Mouse (Mus musculus) skeletal muscle tissue, adult 2 months (tissue): ENCODE data around the gene Nat8f2.
"Not testable (repeated sequence)": the region's sequence is repeated elsewhere in the genome, so short reads cannot be mapped to it uniquely, and the experiment has no call there.

ENCODE experiments used
- DNase-seq: peaks from one replicate; pipeline ENCODE4 v3.0.0-alpha.2; 2012; ENCODE audit warnings: low read depth, low spot score

Nat8f2 gene

DNA sequence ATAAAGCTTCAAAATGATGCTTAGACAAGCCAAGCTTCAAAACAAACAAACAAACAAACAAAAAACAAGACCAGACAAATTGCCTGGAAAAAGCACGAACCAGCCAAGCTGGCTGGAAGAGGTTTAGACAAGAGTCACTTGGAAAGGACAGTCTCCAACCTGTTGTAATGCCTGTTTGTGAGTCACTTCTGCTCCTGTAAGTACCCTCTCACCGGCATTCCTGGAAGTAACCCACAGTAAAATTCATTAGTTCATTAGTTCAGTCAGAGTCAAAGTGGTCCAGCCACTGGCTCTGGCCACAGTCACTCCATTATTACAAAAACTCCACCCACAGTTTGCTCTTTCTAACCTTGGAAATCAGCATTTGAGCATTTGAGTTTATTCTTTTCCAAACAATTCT is 5.1 kb downstream of the Nat8f2 start:
- DNase-seq = no peak

DNA sequence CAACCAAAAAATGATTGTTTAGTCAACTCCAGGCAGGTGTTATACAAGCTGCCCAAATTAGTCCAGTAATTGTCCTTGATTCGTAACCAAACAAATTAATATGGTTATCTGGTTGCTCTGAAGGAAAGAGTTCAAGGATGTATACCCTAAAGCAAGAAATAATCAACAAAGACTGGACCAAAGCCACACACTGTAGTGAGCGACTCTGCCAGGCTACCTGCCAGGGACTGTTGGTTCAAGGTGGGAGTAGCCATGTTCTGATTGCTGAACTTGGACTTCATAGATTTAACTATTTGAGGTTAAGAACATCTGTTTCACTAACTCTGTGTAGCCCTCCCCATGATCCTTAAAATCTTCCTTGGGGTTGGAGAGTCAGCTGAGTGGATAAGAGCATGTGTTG is 5.8 kb downstream of the Nat8f2 start:
- DNase-seq = no peak

DNA sequence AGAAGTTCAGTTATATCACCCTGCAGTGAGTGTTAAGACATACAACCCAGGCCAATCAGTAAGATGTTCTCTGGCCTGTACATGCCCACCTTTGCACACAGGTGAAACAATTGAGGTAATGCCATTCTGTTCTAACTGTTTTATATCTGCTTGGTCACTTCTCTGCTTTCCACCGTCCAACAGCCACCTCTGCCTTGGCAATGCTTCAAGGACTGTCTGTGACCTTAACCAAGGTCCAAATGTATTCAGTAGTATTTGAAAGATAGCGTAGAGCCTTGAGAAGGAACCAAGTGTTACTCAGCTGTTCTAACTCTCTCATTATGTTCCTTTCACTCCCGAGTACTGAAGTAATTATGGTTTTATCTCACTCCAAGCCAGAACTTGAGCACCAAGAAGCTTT is 6.4 kb downstream of the Nat8f2 start:
- DNase-seq = peak; percentile 13

DNA sequence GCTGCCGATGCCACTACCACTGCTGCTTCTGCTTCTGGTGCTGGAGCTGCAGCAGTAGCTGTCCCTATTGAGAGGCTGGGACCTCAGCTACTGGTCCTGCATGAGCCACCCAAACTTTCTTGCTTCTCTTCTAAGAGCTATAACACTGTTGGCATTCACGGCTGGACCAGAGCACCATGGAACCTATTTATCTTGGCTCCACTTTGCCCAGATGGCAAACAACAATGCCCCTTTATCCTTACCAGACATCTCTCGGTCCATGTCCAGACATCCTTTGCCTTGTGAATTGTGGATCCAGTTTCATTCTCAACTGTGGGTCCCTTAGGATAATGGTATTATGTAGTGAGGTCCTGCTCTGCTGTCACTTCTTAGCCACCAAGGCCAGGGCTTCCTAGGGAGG is 7.7 kb downstream of the Nat8f2 start:
- no peak for DNase-seq

DNA sequence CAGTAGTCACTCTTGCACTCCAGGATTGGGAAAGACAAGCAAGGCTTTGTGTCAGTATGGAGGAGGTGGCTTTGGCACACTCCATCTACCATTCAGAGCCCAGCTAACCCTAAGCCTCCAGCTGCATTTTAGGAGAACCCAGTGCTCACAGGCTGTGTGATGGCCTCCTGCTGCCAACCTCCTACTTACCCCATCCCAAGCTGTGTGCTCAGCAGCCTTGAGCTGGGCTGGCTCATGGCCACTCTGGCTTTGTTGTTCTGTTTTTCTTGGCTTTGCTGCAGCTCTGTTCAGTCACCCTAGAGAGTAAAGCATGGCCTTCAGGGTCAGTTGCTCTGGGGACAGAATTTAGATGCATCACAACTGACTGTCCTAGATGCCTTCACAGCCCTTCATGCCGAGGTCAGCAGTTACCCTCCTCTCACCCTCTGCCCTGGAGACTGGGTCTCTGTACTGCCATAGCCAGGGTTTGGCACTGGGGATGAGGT is 12.7 kb downstream of the Nat8f2 start:
- DNase-seq = peak; percentile 53

DNA sequence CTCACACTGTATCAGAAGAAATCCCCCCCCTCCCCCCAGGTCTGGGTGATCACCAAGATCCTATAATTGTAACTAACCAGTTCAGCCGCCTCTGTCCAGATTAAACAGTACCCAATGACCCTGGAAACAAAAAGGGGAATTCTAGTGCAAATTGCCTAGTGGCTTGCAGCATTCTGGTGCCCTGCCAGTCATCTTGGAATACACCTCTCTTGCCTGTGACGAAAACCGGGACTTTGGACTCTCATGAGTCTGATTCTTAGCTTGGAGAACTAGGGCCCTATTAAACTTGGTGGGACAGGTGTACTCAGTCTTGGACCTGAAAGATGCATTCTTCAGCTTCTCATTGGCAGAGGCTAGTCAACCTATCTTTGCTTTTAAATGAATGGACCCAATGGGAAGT is 15.5 kb downstream of the Nat8f2 start:
- no peak for DNase-seq

DNA sequence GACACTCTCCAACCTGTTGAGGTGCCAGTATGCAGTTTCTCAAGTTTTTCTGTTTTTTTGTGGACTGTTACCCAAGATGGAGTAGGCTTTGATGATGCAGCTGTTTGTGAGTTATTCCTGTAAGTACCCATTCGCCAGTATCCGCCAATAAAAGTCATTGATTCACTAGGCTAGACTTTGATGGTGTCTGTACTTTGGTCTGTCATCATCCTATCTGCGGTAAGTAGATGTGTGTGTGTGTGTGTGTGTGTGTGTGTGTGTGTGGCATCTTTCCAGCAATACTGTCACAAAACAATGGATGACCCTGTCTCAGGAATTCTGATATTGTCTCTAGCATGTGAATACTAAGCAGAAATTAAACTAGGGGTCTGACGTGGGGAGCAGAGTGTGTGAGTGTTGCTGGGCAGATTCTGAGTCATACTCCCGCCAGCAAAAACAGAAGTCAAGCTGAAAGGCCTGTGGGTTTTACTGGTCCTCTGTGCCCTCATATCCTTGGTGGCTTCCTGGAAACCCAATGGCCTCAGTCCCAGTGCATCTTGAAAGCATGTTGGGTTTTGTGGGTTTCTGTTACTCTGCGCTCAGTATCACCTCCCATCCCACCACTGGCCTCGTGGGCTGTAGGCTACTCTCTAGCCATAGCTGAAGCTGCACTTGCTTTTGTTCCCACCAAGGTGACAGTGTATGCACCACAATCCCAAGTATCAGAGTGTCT is 17.7 kb downstream of the Nat8f2 start:
- DNase-seq = no peak

DNA sequence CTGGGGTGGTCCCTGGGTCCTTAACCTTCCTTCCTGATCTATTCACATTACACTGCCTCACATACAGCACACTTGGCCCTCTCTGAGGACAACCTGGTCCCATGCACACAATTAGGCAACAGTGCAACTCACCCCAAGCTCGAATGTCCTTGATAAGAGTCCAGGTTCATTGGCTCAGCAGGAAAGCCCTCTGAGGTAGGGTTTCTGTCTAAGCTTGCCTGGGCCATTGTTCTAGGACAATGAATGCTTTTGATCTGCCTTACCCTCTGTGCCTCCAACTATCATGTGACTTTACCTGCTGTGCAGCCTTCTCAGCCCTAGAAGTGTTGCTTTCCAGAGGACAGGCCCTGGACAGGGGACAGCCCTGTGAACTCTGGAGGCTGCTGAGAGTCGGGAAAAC is 19.7 kb downstream of the Nat8f2 start:
- DNase-seq = no peak

DNA sequence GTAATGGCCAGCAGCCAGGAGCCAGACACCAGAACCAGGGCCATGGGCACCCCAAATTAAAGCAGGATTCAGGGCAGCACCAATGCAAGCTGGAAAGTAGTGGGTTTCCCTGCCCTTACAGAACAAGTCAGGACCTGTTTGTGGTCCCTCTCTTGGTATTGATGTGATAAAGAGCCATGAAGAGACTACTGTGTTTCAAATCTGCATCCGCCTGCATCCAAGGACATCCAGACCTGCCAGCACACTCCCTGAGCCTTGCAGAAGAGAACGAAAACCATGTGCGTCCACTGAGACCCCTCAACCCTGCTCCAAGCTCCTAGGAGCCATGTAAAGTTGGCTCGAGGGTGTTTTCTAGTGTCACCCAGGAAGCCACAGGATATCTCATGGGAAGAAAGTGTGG is 20.8 kb downstream of the Nat8f2 start:
- no peak for DNase-seq

DNA sequence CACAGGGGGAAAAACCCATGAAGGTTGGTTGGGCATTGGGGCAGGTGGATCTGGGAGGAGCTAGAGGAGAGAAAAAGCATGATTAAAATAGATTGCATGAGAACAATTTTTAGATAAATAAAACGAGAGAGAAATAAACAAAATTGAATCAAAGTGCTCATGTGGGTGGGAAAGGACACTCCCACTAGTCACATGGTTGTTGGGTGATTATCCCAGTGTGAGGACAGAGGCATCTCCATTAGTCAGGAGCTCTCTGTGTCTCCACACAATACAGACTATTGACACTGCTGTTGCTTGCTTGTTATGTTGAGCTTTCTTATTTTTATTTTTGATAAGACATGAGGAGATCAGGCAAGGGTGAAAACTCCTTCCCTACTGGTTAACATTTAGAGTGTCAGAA is 22.0 kb downstream of the Nat8f2 start:
- no peak for DNase-seq

DNA sequence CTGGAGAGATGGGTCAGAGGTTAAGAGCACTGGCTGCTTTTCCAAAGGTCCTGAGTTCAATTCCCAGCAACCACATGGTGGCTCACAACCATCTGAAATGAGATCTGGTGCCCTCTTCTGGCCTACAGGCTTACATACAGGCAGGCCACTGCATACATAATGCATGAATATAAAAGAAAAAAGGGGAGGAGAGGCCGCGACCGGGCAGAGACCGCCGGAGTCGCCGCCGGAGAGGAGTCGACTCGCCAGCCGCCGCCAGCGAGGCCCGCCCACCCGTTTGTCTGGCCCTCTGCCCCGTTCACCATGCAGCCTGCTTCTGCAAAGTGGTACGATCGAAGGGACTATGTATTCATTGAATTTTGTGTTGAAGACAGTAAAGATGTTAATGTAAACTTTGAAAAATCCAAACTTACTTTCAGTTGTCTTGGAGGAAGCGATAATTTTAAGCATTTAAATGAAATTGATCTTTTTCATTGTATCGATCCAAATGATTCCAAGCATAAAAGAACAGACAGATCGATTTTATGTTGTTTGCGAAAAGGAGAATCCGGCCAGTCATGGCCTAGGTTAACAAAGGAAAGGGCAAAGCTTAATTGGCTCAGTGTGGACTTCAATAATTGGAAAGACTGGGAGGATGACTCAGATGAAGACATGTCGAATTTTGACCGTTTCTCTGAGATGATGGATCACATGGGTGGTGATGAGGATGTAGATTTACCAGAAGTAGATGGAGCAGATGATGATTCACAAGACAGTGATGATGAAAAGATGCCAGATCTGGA is 25.1 kb downstream of the Nat8f2 start:
- DNase-seq = not testable (repeated sequence)

DNA sequence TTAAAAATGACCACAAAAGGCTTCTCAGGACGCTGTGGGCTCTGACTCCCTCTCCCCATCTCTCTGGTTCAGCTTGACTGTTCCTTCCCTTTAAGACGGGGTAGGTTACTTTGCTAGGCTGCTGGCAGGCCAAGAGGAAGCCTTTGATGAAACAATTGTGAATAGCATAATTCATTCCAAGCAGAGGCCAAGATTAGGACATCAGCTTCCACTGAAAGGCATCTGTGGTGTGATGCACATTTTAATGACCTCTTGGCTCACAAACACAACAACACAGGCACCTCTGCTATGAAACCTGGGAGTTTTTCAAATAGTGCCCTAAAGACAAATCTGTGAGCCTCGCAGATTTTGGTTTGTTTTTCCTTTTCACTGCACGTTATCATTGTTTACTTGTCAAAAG is 29.0 kb downstream of the Nat8f2 start:
- DNase-seq = peak; percentile 34

DNA sequence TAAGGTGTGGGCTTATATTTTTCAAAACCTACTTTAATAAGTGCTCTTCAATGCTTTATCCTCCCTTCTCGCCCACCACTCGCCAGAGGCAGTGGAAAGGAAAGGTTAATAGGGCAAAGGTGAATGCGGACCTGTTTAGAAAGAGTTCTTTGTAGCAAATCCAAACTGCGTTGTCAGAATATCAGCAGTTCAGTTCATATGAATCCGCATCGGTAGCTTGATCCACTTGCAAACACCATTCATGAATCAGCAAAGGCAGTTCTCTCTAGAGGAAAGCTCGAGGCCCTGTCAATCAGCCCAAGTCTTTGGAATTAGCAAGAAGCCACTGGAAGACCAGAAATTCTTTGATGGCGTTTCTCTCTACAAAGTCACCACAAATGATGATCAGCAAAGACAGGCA is 30.3 kb downstream of the Nat8f2 start:
- DNase-seq = no peak

DNA sequence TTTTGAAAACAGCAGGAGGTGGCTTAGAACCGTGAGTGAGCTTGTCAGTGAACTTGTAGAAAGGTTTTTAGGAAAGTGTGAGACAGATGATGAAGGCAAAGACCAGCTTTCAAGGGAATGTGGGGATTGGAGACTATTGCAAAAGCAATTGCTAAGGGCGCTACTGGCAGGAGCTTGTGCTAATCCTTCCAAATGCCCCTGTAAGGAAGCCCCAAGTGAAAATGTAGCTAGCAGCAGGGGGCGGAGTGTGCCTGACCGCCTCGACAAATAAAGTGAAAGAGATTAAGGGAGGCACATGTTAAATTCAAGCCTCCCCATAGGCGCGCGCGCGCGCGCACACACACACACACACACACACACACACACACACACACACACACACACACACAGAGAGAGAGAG is 31.7 kb downstream of the Nat8f2 start:
- DNase-seq = peak; percentile 13

DNA sequence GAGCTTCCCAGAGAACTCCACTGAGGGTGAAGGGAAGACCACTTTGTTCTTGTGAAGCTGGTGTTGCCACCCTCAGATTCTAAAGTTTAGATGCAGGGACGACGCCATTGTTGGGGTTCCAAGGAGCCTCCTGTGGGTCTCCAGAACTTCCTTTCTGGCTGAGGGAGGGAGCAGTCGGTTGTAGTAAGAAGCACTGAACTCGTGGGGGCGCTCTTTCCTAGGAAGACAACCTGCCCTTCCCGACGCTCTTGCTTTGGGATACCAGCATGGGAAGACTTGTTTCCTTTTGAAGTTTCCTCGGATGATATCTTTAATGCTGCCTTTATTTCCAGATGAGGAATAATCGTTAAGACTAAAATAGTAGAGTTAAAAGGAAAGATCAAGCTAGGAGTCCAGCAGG is 32.1 kb downstream of the Nat8f2 start:
- peak; percentile 16 for DNase-seq

DNA sequence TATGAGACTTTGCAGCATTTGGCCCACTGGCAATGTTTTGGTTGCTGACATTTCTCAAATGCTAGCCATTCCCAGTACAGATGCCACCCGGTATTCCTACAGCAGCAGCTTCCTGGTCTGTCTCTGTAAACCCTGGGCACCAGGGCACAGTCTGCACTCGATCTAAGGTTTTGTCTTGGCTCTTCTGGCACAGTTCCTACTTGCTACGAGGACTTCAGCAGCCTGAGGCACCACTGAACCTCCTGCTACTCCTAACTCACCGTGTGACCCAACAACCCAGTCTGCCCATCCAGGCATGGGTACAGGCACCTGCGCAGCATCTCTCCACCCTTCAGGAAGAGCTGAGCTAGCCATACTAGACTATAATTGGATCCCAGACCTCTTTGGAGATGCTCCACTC is 32.9 kb downstream of the Nat8f2 start:
- DNase-seq = not testable (repeated sequence)

DNA sequence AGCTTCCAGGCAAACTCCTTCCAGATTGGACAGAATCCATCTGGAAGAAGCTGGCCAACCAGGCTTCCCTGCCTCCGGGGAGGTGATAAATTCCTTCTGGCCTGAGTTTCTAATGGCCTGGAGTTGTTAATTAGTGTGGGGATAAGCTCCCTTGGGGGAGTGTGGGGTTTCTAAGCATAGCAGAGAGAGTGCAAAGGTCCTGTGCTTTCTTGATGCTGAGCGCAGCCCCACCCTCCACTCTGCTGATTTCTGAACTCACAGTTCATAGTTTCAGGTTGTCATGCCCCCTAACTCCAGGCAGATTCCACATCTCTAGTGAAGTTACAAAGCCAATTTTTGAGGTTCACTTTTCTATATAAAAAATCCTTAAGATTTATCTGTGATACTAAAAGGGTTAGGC is 33.9 kb downstream of the Nat8f2 start:
- DNase-seq = not testable (repeated sequence)

DNA sequence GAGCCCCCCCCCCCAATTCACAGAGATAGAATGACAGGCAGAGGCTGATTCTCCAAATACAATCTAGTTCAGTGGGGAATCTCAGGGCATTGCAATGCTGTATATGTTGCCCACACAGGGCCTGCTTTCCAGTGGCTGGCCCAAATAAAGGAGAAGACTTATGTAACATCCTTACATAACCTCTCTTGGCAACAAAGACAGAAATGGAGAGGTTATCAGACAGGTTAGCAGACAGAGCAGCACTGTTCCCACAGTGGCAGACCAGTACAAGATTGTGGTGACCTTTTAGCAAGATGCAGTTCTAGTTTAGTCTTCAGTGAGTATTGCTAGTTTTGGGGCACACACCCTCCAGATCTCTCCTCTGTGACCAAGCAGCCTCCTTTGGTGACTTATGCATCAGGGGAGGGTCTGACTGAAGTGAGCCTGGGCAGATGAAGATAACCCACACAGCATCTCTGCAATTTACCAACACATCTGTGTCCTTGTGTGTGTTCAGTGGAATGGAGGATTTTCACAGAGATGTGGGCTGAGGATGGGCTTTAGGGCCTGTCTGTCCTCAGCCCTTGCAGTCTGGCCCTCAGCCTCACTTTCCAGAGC is 34.4 kb downstream of the Nat8f2 start:
- peak; percentile 15 for DNase-seq

DNA sequence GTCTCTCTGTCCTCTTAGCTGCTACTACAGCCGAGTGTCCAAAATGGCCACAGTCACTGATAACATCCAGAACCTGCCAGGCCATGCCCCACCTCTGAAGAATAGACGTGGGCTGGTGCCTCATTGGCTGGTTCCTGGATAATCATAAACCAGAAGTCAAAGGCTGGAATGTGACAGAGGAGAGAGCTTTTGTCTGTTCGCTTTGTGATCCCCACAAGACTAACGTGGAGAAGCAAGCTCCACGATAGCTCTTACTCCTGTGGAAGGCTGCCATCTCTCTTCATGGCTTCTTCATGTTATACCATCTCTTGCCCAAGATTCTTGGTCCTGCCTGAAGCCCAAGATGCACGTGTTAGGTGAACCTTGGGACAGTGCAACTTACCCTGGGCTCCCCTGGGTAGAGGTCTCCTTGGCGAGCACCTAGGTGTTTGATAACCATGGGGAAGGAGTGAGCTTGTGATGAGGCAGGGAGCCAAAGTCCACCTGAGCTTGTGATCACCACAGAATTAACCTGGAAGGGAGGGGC is 37.1 kb downstream of the Nat8f2 start, which contains the start of gene Nat8:
Nat8 (minus strand) TSS at position 287 of the 526 bp plus-strand sequence.
- no peak for DNase-seq

DNA sequence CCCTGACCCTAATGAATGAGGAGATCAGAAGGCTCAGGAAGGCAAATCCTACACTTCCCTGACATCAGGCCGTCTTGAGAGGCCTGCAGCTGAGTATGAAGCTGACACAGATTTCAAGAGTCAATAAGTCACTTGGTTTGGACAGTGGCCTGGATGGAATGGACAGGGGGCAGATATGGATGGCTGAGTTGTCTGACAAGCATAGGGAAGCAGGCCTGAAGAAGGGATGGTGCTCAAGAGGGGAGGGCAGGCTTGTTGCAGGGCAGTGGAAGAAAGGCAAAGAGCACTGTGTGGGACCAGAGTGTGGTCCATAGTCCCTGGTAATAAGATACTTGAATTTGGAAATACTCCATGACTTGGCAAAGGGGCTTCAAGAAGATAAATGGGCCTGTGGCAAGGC is 39.5 kb downstream of the Nat8f2 start:
- no peak for DNase-seq

DNA sequence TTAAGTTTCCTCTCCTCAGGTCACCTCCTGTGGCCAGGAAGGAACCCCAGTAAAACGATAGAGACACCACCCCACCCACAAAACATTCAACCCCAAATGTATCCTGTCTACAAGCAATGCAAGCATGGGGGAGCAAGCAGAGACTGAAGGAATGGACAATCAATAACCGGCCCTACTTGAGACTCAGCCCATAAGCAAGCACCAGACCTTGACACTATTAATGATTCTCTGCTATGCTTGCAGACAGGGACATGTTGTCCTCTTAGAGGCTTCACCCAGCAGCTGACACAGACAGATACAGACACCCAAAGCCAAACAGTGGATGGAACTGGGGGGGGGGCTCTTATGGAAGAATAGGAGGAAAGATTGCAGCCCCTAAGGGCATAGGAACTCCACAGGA is 43.1 kb downstream of the Nat8f2 start:
- no peak for DNase-seq

DNA sequence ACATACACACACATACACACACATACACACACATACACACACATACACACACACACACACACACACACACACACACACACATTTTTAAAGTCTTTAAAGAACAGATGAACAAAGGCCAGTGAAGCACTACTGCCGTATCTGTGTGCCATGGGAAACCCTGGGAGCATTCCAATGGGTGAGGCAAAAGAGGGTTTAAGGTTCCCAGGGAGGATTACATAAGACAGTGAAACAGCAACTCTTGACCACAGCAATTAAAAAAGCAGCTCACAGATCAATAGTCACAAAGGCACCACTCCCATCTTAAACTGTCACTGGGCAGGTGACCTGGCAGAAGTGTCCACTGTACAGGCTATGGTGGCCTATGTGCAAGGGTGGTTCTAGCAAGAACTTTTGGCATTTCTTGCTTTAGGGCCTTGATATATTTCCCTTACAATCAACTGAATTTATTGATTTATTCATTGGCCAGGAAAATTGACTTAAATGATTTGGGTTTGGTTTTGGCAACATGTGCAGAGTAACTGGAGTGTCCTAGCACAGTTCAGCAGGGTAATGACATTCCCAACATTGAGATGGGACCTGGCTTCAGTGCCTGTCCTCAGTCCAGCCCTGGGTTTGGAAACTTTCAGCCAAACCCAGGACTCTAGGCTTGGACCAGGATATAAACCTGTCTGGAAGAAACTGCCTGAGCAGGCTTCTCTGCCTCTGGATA is 45.4 kb downstream of the Nat8f2 start:
- peak; percentile 30 for DNase-seq
